Mouse (Mus musculus) CD4-positive helper T cell, adult 2 months (primary cell): Measurements from ENCODE around the gene Vps37b.

Experiments used
- DNase-seq: peaks from one replicate; pipeline ENCODE4 v3.0.0-alpha.2; 2012; ENCODE audit warnings: low read depth, missing footprints, low spot score

Gene Vps37b

GRCm38 (mm10) chr5:123979980-123980369 lies 52.1 kb downstream of the Vps37b start:
- no peak for DNase-seq

GRCm38 (mm10) chr5:123979221-123979979 lies 52.7 kb downstream of the Vps37b start:
- DNase-seq: no peak

- DNase-seq: no peak
Measured at GRCm38 (mm10) chr5:123978131-123978530, 53.9 kb downstream of the Vps37b start.

- no peak for DNase-seq
Measured at GRCm38 (mm10) chr5:123977231-123977630, 54.8 kb downstream of the Vps37b start.

- DNase-seq: peak; percentile 40
Measured at GRCm38 (mm10) chr5:123975668-123976180, 56.3 kb downstream of the Vps37b start.

GRCm38 (mm10) chr5:123974616-123975111 lies 57.4 kb downstream of the Vps37b start:
- DNase-seq: peak; percentile 84

- DNase-seq: peak; percentile 49
Measured at GRCm38 (mm10) chr5:123974179-123974485, 57.9 kb downstream of the Vps37b start.

GRCm38 (mm10) chr5:123973299-123974178 lies 58.5 kb downstream of the Vps37b start, which contains the start of gene Hip1r:
Gene Hip1r, plus strand, starts transcription at chr5:123973628.
- DNase-seq: peak; percentile 80

GRCm38 (mm10) chr5:123972453-123972852 lies 59.6 kb downstream of the Vps37b start:
- no peak for DNase-seq

GRCm38 (mm10) chr5:123970576-123970975 lies 61.5 kb downstream of the Vps37b start:
- DNase-seq: no peak

- DNase-seq: no peak
Measured at GRCm38 (mm10) chr5:123969216-123969615, 62.9 kb downstream of the Vps37b start.

- DNase-seq: no peak
Measured at GRCm38 (mm10) chr5:123968468-123968867, 63.6 kb downstream of the Vps37b start.

GRCm38 (mm10) chr5:123966759-123967158 lies 65.3 kb downstream of the Vps37b start:
- no peak for DNase-seq

- no peak for DNase-seq
Measured at GRCm38 (mm10) chr5:123964208-123964607, 67.9 kb downstream of the Vps37b start.

- DNase-seq: no peak
Measured at GRCm38 (mm10) chr5:123961046-123961445, 71.0 kb downstream of the Vps37b start.

GRCm38 (mm10) chr5:123960129-123960528 lies 71.9 kb downstream of the Vps37b start:
- no peak for DNase-seq

- DNase-seq: no peak
Measured at GRCm38 (mm10) chr5:123959018-123959417, 73.1 kb downstream of the Vps37b start.

GRCm38 (mm10) chr5:123957213-123957612 lies 74.9 kb downstream of the Vps37b start:
- DNase-seq: no peak
